Mouse (Mus musculus) heart, embryonic 16.5 days (tissue): Measurements from ENCODE around the gene Dyrk4. TPM values are rescaled to one million over a fixed set of nuclear protein-coding genes. Genes with fewer than 3 reads are reported as not detected.
A peak's percentile ranks its signal among the peaks of the same experiment; 100 is the strongest.

ENCODE experiments used
- ATAC-seq: fragments of 200-750 bp; cut with Nextera tagmentation; replicated peaks from 2 replicates; pipeline ENCODE4 v1.8.0; 2017; ENCODE audit warnings: moderate number of reproducible peaks; ENCODE audit not compliant: insufficient read depth, low FRiP score; ENCODE audit errors: extremely low read depth
- H3K27ac ChIP-seq: fragments of 300-500 bp; sonication (generic); 2 replicates; pipeline ENCODE4 v1.5.1; 2014; ENCODE audit warnings: mild to moderate bottlenecking, low read length, control low read depth, moderate library complexity
- H3K27me3 ChIP-seq: fragments of 300-500 bp; sonication (generic); 2 replicates; pipeline ENCODE4 v1.6.1; 2014; ENCODE audit warnings: low read length, mixed read lengths; ENCODE audit not compliant: control insufficient read depth, insufficient read depth
- H3K36me3 ChIP-seq: fragments of 300-500 bp; sonication (generic); 2 replicates; pipeline ENCODE4 v1.6.1; 2014; ENCODE audit not compliant: control insufficient read depth, insufficient read depth
- H3K4me1 ChIP-seq: fragments of 300-500 bp; sonication (generic); 2 replicates; pipeline ENCODE4 v1.6.1; 2014; ENCODE audit warnings: low read length, mixed read lengths; ENCODE audit not compliant: control insufficient read depth, insufficient read depth
- H3K4me2 ChIP-seq: fragments of 300-500 bp; sonication (generic); 2 replicates; pipeline ENCODE4 v1.6.1; 2014; ENCODE audit warnings: low read depth, mild to moderate bottlenecking, control low read depth, low read length
- H3K4me3 ChIP-seq: fragments of 300-500 bp; sonication (generic); 2 replicates; pipeline ENCODE4 v1.5.1; 2014; ENCODE audit warnings: mild to moderate bottlenecking, control low read depth, low read length
- H3K9ac ChIP-seq: fragments of 300-500 bp; sonication (generic); 2 replicates; pipeline ENCODE4 v1.6.1; 2014; ENCODE audit warnings: low read length, control low read depth
- H3K9me3 ChIP-seq: fragments of 300-500 bp; sonication (generic); replicated peaks from 2 replicates; pipeline ENCODE4 v1.6.1; 2016; ENCODE audit warnings: low read length; ENCODE audit not compliant: control insufficient read depth
- WGBS: fragments of 180-500 bp; shearing (Covaris S2); extraction: QIAGEN DNeasy Blood & Tissue Kit; methylation state at CpG from one replicate; pipeline ENCODE4 v1.1.7; 2014; 5-methylcytosine and 5-hydroxymethylcytosine counted together
- polyA plus RNA-seq: library from polyadenylated mRNA; unstranded; fragments of >200 nt; fragmentation: Nextera tagmentation; extraction: Ambion mirVana; gene quantifications from 2 replicates; pipeline ENCODE4 v1.2.1, GENCODE M21; 2015

The Dyrk4 gene
- polyA plus RNA-seq, 1 experiment from 2014 or later, result 0.59 TPM

GRCm38 (mm10) chr6:126852881-126853280, 68.8 kb downstream of the Dyrk4 start, which contains the start of gene Akap3:
Akap3 (plus strand) TSS chr6:126853098.
- H3K27me3 ChIP-seq, result peaks cover 6% of the 10 kb centered on the region
- H3K27ac ChIP-seq, result no peak within 1 kb of the TSS
- no peak within 1 kb of the TSS for H3K4me2 ChIP-seq

GRCm38 (mm10) chr6:126848712-126849704, 72.6 kb downstream of the Dyrk4 start, which contains the start of gene Ndufa9:
Ndufa9 (minus strand) TSS chr6:126849136.
- H3K4me3 ChIP-seq, result peak within 1 kb of the TSS; percentile 75
- H3K4me1 ChIP-seq, result peaks cover 14% of the 10 kb centered on the region
- no peaks in the 10 kb centered on the region for H3K9me3 ChIP-seq
- peak within 1 kb of the TSS; percentile 90 for H3K4me2 ChIP-seq
- H3K27ac ChIP-seq, result peak within 1 kb of the TSS; percentile 50; the same call in 1 of the 2 replicates
- peaks cover 7% of the 10 kb centered on the region for H3K36me3 ChIP-seq
- H3K9ac ChIP-seq, result peak within 1 kb of the TSS; percentile 76
- ATAC-seq, result peak; percentile 92
- WGBS, result 5% methylated on average over 46 of the region's 46 CpGs
- peaks cover 6% of the 10 kb centered on the region for H3K27me3 ChIP-seq

More at GRCm38 (mm10) chr6:126852881-126853280, 68.8 kb downstream of the Dyrk4 start, which contains the start of gene Akap3:
- Histone ChIP-seq H3K9me3 (no peaks in the 10 kb centered on the region), H3K4me1 (peaks cover 8% of the 10 kb centered on the region), H3K9ac (no peak within 1 kb of the TSS), H3K4me3 (no peak within 1 kb of the TSS), H3K36me3 (no peaks in the 10 kb centered on the region)
- no peak for ATAC-seq

- no peak overlapping the region for H3K4me3 ChIP-seq
- H3K27ac ChIP-seq, result no peak overlapping the region
- 71% methylated on average over 8 of the region's 8 CpGs for WGBS
- no peaks in the 10 kb centered on the region for H3K27me3 ChIP-seq
- H3K4me2 ChIP-seq, result no peak overlapping the region
- peaks cover 69% of the 10 kb centered on the region for H3K36me3 ChIP-seq
- no peak overlapping the region for H3K9ac ChIP-seq
- H3K4me1 ChIP-seq, result no peaks in the 10 kb centered on the region
- H3K9me3 ChIP-seq, result no peaks in the 10 kb centered on the region
- no peak for ATAC-seq
Observed at GRCm38 (mm10) chr6:126836628-126837027, 85.0 kb downstream of the Dyrk4 start.

Other genes starting within 250 kb of the Dyrk4 start
- gene Kcna6, start 181.2 kb downstream of the Dyrk4 start, polyA plus RNA-seq, result 0.98 and 1.3 TPM in 2 replicates
- 423 and 433 TPM in 2 replicates for gene Ndufa9, start 72.7 kb downstream of the Dyrk4 start, polyA plus RNA-seq
- gene Akap3, start 68.7 kb downstream of the Dyrk4 start, polyA plus RNA-seq, result not detected in 2 replicates
- gene Rad51ap1, start 17.7 kb upstream of the Dyrk4 start, polyA plus RNA-seq, result 27.8 and 32.8 TPM in 2 replicates
- gene D6Wsu163e, start 18.1 kb upstream of the Dyrk4 start, polyA plus RNA-seq, result 14.3 and 16.0 TPM in 2 replicates
- gene Fgf6, start 93.7 kb upstream of the Dyrk4 start, polyA plus RNA-seq, result 0.13 TPM in 1 of 2 replicates, not detected in the other
- gene Fgf23, start 151.1 kb upstream of the Dyrk4 start, polyA plus RNA-seq, result 0.16 and 0.20 TPM in 2 replicates
- 7.7 and 8.2 TPM in 2 replicates for gene Tigar, start 187.7 kb upstream of the Dyrk4 start, polyA plus RNA-seq
- gene Ccnd2, start 230.4 kb upstream of the Dyrk4 start, polyA plus RNA-seq, result 450 and 476 TPM in 2 replicates